Mouse (Mus musculus) left cerebral cortex, postnatal 14 days (tissue): ENCODE results near the gene Tuba3b. TPM values are rescaled to one million over a fixed set of nuclear protein-coding genes. Genes with fewer than 3 reads are reported as not detected.

Source experiments
- DNase-seq, 2 experiments: peaks; one replicate each; pipeline ENCODE4 v3.0.0; 2021 to 2022; ENCODE audit warnings: low spot score in 2 of 2, mixed read lengths in 1 of 2
- intact Hi-C: fragments of 180-260 bp; cut with DNase I; formaldehyde crosslinking; loops from one replicate; pipeline ENCODE4 v1.15.1; 2025
- long read RNA-seq, 2 experiments: library from polyadenylated mRNA; stranded (forward); transcript quantifications; one replicate each; pipeline ENCODE4 v2.0.0; 2021
- total RNA-seq, 2 experiments: library from RNA; stranded (reverse); gene quantifications; 2 replicates each; pipeline ENCODE4 v1.2.3; 2021

Gene Tuba3b
- not detected for total RNA-seq
- long read RNA-seq, experiment 1 = 0 reads
- long read RNA-seq, experiment 2 = 0 reads

DNA sequence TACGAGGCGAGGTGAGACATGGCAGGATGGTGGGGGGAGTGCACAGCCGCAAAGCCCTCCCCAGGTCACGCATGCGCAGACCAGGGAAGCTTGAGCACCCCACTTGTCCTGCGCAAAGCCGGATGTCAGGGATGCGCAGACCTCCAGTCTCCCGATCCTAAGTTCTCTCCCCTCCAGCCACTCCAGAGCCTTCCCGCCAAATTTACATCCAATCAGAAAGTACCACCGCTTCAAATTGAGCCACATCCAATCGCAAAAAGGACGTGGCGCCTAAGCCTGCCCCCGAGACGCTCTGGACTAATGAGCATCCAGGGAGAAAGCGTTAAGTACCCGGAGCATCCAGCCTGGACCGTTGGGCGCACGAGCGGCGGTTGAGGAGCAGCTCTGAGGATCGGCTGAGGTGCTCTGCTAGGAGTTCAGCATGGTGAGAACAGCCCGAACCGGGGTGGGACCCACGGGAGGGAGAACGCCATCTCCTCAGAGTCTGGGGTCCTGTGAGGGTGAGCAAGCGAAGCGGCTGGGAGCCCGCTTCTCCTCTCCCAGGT, at the start of gene Tuba3b:
Gene Tuba3b, plus strand, starts transcription at position 92 of the 545 bp plus-strand sequence.
- intact Hi-C loops = no loop called here

DNA sequence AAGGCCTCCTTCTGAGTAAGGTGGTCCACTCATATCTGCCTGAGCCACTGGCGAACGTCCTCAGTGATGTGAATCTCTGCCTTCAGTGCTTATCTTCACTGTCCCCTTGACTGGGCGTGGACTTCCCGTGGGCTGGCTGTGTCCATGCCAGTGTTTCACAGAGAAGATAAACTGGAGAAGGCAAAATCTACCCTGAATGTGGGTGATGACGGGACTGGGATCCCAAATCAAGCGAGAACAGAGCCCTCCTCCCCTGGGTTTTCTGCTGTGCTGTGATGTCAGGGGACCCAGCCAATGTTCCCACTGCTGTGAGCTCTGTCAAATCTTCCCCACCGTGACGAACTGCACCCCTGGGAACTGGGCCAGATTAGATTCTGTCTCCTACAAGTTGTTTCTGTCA, 48.3 kb upstream of the Tuba3b start:
- intact Hi-C loops = no loop called here
- DNase-seq = no peak

More for the DNA sequence above, at the start of gene Tuba3b:
- DNase-seq = no peak

DNA sequence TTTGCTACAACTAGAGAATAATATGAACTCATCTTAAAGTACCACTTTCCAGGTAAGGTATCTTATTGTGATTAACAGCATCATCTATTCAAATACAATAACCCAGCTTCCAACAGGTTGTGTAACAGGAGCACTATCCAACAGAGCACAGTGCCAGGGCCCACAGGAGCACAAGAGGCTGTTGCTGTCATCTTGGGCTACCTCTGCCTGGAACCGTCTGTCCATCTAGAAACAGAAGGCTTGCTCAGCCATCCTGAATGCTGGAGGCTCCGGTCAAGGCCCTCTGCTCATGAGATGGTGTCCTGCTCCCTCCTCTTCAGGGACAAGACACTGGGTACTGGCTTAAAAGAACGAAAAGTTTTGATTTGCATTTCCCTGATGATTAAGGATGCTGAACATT, 47.7 kb upstream of the Tuba3b start:
- intact Hi-C loops = no loop called here

DNA sequence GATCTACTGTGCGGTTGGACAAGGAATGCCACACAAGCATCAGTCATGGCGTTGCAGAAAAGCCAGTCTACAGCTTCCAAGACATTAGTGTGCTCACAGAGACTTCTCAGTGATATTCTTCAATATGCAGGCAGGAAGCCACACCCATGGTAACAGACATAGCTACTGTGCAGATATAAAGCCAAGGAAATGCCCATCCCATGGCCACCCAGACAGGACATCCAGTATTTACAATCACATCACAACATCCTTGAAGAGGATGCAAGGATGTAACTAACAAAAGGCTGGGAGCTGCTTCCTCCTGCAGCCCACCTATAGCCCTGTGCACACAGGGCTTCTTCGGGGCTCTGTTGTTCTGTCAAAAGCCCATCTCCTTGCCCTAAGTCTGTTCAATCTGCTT, 46.9 kb upstream of the Tuba3b start:
- DNase-seq = no peak
- intact Hi-C loops = no loop called here

More for the DNA sequence above, 47.7 kb upstream of the Tuba3b start:
- no peak for DNase-seq

DNA sequence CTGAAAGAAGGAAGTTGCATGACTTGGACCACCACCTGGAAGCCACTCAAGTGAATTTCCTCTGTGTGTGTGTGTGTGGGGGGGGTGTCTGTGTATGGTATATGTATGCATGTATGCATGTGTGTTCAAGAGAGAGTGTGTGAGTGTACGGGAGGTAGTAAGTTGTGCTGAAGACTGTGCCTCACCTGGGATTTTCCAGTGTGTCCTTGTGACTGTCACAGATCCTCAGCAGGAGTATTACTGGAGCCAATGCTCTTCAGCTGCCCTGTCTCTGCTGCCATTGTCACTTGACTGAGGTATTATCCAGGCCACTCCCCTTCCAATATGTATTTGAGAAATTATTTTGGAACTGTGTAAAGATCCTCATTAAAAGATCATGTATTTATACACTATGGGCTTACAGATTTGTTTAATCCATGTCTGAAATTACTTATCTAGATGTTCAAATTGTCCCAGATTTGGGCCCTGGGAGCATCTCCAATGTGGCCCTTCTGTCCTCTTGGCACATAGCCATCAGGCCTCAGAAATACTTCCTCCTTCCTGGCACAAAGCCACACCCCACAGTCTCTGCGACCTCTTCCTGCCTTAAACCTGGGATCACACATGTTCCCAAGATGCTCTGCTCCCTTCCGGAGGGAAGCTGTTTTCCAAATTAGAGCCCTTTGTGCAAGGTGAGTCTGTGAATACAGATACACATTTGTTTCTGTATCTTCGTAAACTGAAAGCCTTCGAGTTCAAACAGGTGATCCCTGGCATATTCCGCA, 42.1 kb upstream of the Tuba3b start:
- intact Hi-C loops = no loop called here
- DNase-seq = no peak

DNA sequence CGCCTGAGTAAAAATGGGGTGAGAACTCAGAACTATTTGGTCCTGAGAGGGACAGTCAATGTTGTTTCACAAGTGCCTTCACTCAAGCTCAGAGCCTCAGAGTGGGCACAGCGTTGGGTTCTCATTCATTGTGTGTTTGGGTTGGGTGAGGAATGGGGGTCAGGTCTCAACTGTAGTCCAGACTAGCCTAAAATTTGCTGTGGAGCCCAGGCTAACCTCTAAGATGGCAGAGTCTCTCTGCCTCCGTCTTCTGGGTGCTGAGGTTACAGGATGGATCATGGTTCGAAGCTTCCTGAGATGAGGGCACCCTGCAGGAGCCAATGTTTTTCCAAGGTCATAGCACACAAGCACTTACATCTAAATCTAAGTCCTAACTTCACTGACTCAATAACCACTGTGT, 38.8 kb upstream of the Tuba3b start:
- intact Hi-C loops = no loop called here

DNA sequence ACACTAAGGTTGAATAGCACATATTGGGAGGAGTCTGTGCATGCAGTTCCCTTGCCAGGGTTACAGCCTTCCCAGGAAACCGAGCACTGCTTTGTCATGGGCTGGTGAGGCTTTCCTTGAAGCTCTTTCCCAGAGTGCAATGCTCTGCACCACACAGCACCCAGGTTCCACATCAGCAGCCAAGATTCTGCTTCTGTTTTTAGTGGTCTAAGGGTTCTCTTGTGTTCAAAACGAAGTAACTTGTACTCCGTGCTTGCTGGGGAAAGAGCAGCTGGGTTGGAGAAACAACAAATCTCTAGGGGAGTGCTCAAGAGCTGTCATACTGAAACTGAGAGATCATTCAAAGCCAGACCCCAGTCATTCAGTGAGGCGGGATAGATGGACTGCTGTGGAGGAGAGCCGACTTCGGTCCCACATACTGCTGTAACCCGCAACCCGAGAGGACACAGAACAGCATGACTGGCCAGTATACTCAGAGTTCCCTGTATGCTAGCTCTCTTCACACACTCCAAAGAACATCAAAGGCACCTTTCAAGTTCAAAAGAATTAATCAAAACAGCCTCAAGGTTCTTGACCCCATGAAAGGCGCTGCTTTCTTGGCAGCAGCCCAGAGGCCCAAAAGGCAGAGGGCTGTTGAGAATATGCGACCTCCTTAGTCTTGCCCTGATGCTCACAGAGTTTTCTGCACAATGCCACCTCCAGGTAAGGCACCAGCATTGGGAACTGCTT, 36.9 kb upstream of the Tuba3b start:
- intact Hi-C loops = no loop called here
- DNase-seq = no peak

More for the DNA sequence above, 38.8 kb upstream of the Tuba3b start:
- DNase-seq = no peak

DNA sequence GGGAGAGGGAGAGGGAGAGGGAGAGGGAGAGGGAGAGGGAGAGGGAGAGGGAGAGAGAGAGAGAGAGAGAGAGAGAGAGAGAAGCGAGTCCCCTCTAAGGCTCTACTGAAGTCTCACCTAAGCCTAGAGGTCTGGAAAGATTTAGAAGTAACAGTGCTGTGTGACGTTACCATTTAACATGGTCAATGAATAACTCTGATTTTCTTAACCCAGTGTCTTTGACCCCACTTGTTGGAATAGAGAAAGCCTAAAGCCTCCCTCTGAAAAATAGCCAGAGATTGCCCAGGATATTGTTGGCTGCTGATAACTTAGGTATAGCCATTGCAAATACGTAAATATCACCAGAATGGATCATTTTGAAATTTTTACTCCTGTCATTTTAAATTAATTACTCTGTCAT, 35.8 kb upstream of the Tuba3b start:
- no peak for DNase-seq
- intact Hi-C loops = no loop called here

DNA sequence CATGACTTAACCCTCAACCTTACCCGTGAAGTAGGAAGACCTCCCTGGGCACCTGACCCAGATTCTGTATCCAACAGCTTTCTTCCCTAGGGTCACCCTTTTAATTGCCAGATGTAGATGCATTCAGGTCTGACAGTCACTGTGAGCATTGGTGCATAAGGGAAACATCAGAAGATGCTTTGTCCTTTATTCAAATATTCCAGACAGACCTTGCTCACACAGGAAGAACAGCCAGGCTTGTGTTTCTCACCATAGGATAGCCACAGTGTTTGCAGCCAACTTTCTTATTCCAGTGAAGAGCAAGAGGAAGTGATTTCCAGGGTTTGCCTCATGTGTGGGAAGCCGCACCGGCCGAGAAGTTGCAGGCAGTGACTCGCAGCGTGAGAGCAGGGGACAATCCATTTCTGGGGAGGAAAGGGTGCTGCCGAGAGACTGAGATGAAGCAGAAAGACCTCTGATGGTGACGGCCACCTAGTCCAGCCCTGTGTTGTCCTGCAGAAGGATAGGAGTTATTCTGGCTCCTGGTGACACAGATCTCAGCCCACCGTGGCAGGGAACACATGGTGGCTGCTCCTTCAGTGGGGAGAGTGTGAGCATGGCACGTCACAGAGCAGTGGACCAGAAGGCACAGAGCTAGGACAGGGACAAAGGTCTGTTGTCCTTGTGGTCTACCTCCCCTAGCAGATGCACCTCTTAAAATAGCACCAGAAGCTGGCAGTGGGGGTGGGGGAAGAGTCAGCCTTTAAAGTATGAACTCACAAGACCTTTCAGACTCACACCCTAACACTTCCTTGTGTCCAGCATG, 34.0 kb upstream of the Tuba3b start:
- DNase-seq = no peak
- intact Hi-C loops = no loop called here

DNA sequence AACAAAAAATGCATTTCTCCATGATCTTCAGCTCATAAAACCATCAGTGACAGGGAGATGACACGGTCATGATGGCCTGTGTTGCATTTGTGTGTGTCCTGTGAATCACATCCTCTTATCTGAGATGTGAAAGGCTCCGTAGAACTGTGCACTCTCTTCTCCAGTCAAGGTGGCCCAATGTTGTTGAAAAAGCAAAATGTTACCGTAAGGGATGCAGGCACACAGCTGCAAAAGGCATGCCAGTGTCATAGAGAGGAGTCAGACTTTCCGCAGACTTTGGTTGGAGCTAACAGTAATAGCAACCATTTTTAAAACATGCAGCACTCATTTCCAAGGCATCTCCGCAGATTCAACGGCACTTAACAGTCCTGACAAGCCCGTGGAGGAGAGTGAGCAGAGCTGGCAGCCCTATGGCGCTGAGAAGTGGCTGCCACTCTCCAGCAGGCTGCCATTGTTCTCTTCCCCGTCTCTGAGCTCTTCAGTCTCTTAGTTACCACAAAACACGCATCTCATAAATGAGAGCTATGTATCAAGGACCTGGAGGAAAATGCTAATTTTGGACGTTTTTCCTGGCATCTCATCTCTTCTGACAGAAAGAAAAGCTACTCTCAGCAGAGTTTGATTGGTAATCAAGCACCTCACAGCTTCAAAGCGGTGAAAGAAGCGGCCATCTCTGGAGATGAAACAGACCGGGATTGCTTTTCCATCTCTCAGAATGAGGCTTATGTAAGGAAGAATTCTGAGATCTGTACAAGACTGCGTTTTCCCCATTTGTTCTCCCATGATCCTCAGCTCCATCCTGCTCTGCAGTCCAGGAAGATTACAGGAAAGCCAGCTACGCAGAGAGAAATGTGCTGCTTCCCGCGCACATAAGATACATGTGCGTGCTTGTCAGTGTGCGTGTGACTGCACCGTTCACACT, 30.2 kb upstream of the Tuba3b start:
- DNase-seq = peak; percentile 14 to 26

DNA sequence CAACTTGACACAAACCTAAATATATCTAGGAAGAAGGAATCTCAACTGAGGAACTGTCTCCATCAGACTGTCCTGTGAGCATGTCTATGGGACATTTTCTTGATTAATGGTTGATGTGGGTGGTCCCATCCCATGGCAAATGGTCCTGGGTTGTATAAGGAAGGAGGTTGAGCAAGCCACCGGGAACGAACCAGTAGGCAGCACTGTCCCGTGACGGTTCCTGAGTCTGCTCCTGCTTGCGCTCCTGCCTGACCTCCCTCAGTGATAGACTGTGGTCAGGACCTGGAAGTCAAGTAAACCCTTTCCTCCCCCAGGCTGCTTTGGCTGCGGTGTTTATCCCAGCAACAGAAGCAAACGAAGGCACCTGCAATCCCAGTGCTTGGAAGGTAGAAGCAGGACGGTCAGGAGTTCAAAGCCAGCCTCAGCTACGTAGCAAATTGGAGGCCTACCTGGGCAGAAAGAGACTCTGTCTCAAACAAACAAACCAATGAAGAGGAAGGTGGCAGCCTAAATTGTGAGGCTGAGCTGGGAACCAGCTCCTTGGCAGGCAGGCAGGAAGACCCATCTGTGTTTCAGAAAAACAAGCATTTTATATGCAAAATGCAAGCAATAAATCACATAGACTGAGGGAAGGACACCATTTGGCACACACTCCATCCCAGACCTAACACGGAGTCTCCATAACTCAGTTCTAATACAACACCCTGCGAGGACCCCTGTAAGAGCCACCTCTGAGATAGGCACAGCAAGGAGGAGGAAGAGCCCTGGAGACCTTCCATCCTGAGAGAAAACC, 24.9 kb upstream of the Tuba3b start:
- no peak for DNase-seq
- intact Hi-C loops = no loop called here

More for the DNA sequence above, 30.2 kb upstream of the Tuba3b start:
- intact Hi-C loops = no loop called here

DNA sequence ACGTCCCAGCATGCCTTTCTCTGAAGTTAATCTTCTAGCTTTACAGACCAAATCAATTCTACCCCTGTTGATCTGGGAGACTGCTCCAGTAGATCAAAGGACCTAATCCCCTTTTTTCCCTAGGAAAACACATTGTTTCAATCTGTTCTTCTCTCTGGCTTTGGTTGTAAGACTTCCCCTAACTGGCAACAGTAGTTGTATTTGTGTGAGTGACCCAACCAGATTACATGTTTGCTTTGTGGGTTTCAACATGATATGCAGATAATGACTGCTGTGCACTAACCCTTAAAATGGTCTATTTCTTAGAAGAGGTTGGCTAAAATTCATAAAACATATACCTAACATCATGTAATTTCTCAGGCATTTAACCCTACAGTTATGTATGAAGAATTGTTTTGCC, 24.0 kb upstream of the Tuba3b start:
- intact Hi-C loops = no loop called here
- DNase-seq = no peak

DNA sequence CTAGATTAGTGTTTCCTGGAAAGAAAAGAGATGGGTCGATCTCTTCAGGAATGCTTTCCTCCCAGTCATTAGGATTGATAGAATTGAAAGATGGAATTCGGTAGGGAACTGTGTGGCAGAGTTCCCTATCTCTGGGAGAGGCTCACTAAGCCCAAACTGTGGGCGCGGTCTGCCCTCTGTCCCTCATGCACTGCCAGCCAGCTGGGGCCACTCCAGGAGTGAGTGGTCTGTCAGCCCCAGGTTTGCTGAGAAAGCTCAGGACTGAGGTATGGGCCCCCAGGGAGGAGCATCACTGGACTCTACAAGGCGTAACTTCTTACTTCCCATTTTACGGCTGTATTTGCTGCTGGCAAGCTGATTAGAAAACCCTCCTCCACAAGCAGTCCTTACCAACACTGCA, 23.5 kb upstream of the Tuba3b start:
- intact Hi-C loops = no loop called here
- DNase-seq = no peak

DNA sequence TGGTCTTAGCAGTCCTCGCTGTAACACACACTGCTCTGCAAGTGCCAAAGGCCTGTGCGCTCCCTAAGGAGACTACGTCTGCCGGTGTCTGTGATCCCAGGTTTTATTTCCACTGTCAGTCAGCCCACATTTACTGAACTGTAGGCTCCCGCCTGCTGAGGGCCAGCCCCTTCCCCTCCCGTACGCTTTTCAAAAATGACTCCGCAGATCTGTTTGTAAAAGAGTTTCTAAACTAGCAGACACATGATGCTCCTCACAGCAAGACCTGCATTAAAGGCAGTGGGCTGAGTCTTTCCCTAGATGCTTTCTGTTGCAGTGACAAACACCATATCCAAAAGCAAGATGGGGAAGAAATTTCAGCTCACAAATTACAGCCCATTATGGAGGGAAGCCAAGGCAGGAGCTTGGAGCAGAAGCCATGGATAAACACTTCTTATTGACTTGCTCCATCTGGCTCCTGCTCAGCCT, 23.0 kb upstream of the Tuba3b start:
- no peak for DNase-seq
- intact Hi-C loops = no loop called here

DNA sequence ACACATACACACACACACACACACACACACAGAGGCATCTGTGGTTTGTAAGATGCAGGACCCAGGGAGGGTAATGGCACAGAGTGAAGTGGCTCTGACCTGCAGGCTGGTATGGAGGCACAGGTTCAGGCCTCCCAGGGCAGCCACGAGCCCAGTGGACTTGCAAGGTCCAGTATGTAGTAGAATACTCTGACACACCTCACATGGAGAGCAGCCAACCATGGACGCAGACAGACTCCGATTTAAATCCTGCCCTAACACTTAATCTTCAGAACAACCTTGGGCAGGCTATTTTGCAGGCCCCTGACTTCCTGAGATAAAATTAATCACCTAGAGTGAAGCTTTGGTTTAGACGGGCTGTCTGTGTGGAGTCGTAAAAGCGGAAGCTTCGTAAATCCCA, 21.6 kb upstream of the Tuba3b start:
- DNase-seq = no peak
- intact Hi-C loops = no loop called here

DNA sequence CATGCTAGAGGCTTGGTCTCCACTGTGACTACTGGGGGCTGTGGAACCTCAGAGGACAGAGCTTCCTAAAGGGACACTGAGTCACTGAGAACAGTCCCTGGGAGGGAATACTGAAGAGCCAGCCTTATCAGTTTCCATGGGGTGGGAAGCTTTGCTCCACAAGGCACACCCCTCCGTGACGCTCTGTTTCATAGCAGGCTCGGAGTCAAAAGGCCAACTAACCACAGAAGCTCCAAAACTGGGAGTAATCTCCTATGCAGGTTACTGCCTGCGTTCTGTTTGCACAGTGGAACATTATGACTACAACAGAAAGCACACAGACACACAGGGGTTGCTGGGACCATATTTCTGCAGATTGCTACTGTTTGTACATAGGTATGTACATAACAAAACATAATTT, 19.7 kb upstream of the Tuba3b start:
- DNase-seq = no peak
- intact Hi-C loops = no loop called here

DNA sequence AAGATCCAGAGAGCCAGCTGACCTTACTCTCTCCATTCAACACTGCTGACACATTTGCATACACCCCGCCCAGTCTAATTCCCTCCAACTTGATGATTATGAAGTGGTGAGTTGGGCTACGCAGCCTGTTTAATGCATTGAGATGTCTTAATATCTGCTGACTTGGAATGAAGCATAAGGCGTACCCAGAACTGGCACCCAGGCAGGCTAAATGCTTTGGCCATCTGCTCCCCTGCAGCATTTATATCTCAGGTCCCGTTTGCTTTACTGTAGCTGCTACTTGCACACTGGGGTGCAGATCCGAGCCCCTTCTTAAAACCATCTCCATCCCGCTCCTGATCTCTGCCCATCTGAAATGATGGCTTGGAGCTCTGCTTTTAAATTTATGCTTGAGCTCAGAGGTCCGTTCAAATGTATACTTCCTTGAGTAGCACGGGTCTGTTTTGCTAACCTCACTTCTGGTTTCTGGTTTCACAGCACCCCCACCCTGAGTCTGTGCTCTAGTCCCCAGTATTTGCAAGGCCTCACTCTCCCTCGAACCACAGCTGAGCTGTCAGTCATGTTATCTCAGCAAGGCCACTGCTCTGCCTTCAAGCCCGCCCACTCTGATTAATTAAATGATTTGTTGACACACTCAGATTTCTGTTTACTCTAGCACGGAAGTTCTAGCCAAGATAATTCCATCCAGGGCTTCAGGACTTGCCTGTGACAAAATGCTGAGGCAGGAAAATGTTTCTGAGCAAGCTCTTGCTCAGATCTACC, 16.6 kb upstream of the Tuba3b start:
- intact Hi-C loops = no loop called here

More for the DNA sequence above, 16.6 kb upstream of the Tuba3b start:
- no peak for DNase-seq
